Mouse (Mus musculus) forebrain, embryonic 16.5 days (tissue): ENCODE results near the gene Oscp1. TPM values are rescaled to one million over a fixed set of nuclear protein-coding genes. Genes with fewer than 3 reads are reported as not detected.

Experiments used
- ATAC-seq: fragments of 200-750 bp; cut with Nextera tagmentation; 2 replicates; pipeline ENCODE4 v1.8.0; 2017; ENCODE audit warnings: mild to moderate bottlenecking, moderate library complexity
- H3K27ac ChIP-seq: fragments of 300-500 bp; sonication (generic); 2 replicates; pipeline ENCODE4 v1.5.1; 2014; ENCODE audit warnings: low read length, control low read depth
- H3K27me3 ChIP-seq: fragments of 300-500 bp; sonication (generic); replicated peaks from 2 replicates; pipeline ENCODE4 v1.6.1; 2014; ENCODE audit warnings: low read length; ENCODE audit not compliant: control insufficient read depth, insufficient read depth
- H3K36me3 ChIP-seq: fragments of 300-500 bp; sonication (generic); 2 replicates; pipeline ENCODE4 v1.6.1; 2014; ENCODE audit not compliant: control insufficient read depth, insufficient read depth
- H3K4me1 ChIP-seq: fragments of 300-500 bp; sonication (generic); replicated peaks from 2 replicates; pipeline ENCODE4 v1.6.1; 2014; ENCODE audit warnings: low read length; ENCODE audit not compliant: control insufficient read depth, insufficient read depth
- H3K4me2 ChIP-seq: fragments of 300-500 bp; sonication (generic); 2 replicates; pipeline ENCODE4 v1.6.1; 2014; ENCODE audit warnings: mild to moderate bottlenecking, low read length, control low read depth
- H3K4me3 ChIP-seq: fragments of 300-500 bp; sonication (generic); replicated peaks from 2 replicates; pipeline ENCODE4 v1.5.1; 2014; ENCODE audit warnings: mild to moderate bottlenecking, low read length, control low read depth
- H3K9ac ChIP-seq: fragments of 300-500 bp; sonication (generic); replicated peaks from 2 replicates; pipeline ENCODE4 v1.6.1; 2014; ENCODE audit warnings: low read depth, low read length, control low read depth
- H3K9me3 ChIP-seq: fragments of 300-500 bp; sonication (generic); 2 replicates; pipeline ENCODE4 v1.6.1; 2016; ENCODE audit warnings: low read length; ENCODE audit not compliant: control insufficient read depth
- WGBS: fragments of 180-500 bp; shearing (Covaris S2); extraction: QIAGEN DNeasy Blood & Tissue Kit; methylation state at CpG from one replicate; pipeline ENCODE4 v1.1.7; 2014; 5-methylcytosine and 5-hydroxymethylcytosine counted together
- polyA plus RNA-seq: library from polyadenylated mRNA; unstranded; fragments of >200 nt; fragmentation: Nextera tagmentation; extraction: Ambion mirVana; gene quantifications from 2 replicates; pipeline ENCODE4 v1.2.1, GENCODE M21; 2015

The Oscp1 gene
- polyA plus RNA-seq = 30.4 and 33.4 TPM in 2 replicates

DNA sequence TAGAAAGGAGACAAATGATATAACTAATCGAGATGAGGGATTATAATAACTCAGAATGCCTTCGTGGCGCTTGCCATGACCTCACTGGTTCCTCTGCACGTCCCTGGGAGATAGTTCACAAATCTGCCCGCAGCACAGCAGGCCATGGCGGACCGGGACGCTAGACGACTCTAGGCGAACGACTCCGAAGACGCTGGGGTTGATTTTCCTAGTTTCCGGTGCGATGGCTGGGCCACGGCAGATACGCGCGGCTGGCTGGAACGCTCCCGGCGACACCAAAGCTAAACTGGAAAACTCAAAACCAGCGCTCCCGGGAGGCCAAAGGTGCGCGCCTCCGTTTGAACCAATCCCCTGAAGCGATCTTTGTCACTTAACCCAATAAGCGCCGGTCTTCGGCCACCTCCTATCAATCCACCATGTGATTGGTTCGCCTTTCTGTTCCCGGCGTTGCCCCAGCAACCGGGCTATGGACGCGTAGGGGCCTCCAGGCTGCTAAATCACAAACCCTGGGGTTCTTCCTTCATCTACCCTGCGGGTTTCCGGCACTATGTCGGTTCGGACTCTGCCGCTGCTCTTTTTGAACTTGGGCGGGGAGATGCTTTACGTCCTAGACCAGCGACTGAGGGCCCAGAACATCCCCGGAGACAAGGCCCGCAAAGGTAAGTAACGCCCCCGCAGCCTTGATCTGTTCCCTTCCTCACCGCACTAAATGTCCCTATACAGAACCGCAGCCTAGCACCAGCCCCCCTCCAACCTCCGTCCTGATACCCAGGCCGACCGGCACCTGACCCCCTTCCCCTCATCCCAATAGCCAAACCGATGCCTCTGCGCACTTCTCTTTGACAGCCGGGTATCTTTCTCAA is at the start of gene Oscp1:
Gene Oscp1 (plus strand): TSS at position 432 of the 863 bp plus-strand sequence.
- H3K4me3 ChIP-seq = peak within 1 kb of the TSS; percentile 77
- no peaks in the 10 kb centered on the region for H3K9me3 ChIP-seq
- no peaks in the 10 kb centered on the region for H3K27me3 ChIP-seq
- H3K9ac ChIP-seq = peak within 1 kb of the TSS; percentile 80
- H3K4me1 ChIP-seq = peaks cover 15% of the 10 kb centered on the region
- peaks cover 14% of the 10 kb centered on the region for H3K36me3 ChIP-seq
- H3K27ac ChIP-seq = peak within 1 kb of the TSS; percentile 19; the same call in 1 of the 2 replicates
- H3K4me2 ChIP-seq = peak within 1 kb of the TSS; percentile 76
- ATAC-seq = peak; percentile 100
- under 1% methylated on average over 57 of the region's 57 CpGs for WGBS

DNA sequence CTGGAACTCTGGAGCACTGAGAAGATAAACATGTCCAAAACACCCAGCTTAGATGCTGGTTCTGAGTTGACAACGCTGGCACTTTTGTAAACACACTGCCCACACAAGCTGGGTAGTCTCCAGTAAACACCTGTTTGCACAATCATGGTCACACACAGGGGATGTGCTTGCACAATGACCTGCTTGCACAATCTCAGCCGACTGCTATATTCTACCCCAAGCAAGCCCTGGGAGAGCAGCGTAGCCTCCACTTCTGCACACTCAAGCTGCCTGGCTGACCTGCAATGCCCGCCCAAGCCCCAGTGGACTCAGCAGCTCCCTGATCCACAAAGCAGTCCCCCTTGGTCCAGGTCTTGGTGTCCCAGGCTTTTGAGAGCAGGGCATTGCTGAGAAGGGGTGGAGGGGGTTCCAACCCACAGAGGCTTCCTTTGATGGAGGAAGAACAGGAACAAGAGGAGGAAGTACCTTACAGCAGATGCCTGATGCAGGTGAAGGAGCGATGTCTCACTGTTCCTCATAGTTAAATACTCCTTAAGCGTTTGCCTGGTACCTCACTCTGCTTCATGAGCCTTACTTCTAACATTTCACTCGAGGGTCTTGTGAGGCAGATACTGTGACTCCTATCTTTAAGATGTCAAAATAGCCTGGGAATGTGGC is 40.6 kb upstream of the Oscp1 start:
- no peaks in the 10 kb centered on the region for H3K9me3 ChIP-seq
- H3K4me2 ChIP-seq = no peak overlapping the region
- WGBS = 86% methylated on average over 7 of the region's 7 CpGs
- no peak for ATAC-seq
- no peaks in the 10 kb centered on the region for H3K36me3 ChIP-seq
- no peak overlapping the region for H3K27ac ChIP-seq
- no peaks in the 10 kb centered on the region for H3K27me3 ChIP-seq
- no peaks in the 10 kb centered on the region for H3K4me1 ChIP-seq
- H3K9ac ChIP-seq = no peak overlapping the region
- H3K4me3 ChIP-seq = no peak overlapping the region

DNA sequence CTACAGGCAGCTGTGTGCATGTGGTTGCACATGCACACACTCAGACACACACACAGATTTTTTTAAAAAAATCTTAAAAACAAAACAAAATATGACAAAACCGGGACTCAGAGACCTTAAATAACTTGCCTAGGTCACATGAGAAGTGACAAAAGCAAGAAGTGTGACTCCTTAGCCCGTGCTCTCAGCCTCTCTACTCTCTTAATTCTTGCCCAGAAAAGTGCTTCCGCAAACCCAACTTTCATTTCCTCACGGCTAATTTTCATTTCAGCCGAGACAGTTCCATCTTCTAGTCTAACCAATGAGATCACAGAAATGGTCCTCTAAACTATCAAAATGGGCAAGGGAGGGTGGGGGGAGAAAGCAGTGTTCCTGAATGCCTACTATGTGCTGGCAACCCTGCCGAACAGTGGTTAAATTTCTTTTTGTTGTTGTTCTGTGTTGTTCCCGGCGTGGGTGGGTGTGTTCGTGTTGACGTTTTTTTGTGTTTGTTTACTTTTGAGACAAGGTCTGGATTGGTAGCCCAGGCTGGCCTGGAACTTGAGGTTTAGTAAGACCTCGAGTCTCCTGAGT is 39.3 kb upstream of the Oscp1 start:
- H3K27me3 ChIP-seq = no peaks in the 10 kb centered on the region
- no peaks in the 10 kb centered on the region for H3K36me3 ChIP-seq
- no peaks in the 10 kb centered on the region for H3K4me1 ChIP-seq
- no peak overlapping the region for H3K9ac ChIP-seq
- H3K4me2 ChIP-seq = no peak overlapping the region
- 83% methylated on average over 11 of the region's 11 CpGs for WGBS
- no peak overlapping the region for H3K4me3 ChIP-seq
- H3K9me3 ChIP-seq = no peaks in the 10 kb centered on the region
- ATAC-seq = no peak
- no peak overlapping the region for H3K27ac ChIP-seq

DNA sequence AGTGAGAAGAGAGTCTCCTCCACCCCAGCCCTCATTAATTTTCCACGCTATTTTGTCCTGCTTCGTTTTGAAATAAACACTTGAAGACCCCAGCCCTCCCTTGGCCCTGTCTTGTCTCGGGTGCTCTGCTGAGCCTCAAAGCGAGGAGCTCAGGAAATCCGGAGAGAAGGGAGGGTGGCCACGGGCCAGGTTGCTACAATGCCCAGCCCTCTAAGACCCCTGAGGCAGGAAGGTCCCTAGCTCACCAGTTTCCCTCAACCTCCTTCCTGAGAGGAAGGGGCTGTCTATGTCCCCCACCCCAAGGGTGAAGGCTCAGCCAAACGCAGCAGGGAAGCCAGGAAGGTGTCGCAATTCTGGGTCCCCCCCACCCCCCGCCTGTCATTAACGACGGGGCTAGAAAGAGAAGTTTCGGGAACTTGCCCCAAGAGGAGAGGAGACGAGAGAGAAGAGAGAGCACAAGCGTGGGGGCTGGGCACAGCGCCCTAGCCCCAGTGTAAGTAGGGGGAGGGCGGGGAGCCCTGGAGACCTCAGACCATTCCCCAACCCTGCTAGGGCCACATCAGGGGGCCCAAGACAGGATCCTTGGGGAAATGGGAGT is 34.0 kb upstream of the Oscp1 start, which contains the start of gene Csf3r:
Gene Csf3r (plus strand): TSS at position 248 of the 598 bp plus-strand sequence.
- Histone ChIP-seq H3K9ac (no peak within 1 kb of the TSS), H3K9me3 (no peaks in the 10 kb centered on the region), H3K4me3 (no peak within 1 kb of the TSS), H3K4me2 (no peak within 1 kb of the TSS), H3K27ac (no peak within 1 kb of the TSS), H3K36me3 (no peaks in the 10 kb centered on the region), H3K27me3 (no peaks in the 10 kb centered on the region), H3K4me1 (no peaks in the 10 kb centered on the region)
- ATAC-seq = no peak
- 66% methylated on average over 16 of the region's 16 CpGs for WGBS

DNA sequence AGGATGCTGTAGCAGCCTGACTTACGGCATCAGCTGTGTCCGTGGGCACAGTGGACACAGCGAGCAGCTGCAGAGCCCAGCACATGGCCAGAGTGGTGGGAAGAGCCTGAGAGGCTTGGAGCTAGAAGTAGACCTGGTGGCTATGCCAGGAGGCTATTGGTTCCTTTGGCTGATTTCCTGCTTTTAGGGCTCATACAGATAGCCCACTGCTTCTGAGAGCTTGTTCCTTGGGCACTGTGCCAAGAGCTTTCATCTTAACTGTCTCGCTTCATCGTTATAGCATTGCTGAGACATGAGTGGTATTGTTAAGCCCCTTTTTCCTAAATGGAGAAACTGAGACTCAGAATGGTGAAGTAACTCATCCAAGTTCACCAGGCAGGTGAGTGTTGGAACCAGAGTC is 32.6 kb upstream of the Oscp1 start:
- Histone ChIP-seq H3K9me3 (no peaks in the 10 kb centered on the region), H3K4me2 (no peak overlapping the region), H3K27me3 (no peaks in the 10 kb centered on the region), H3K36me3 (no peaks in the 10 kb centered on the region), H3K27ac (no peak overlapping the region), H3K9ac (no peak overlapping the region), H3K4me1 (no peaks in the 10 kb centered on the region), H3K4me3 (no peak overlapping the region)
- ATAC-seq = no peak
- WGBS = 69% methylated on average over 5 of the region's 5 CpGs

DNA sequence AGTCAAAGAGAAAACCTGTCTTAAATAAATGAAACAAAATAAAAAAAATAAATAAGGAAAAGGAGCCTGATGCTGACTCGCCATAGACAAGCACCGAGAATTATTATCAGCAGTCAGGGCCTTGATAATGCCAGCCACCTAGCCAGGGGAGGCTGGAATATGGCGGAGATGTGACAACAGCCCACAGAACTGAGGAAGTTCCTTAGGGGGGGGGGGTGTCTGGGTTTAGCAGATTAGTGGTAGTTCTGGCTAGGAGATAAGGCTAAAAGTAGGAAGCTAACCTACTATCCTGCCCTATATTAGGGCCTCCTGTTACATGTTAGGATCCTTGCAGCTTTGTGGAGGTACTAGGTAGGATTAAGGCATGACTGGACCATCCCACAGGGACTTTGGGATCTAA is 30.4 kb upstream of the Oscp1 start:
- no peaks in the 10 kb centered on the region for H3K36me3 ChIP-seq
- 91% methylated on average over 3 of the region's 3 CpGs for WGBS
- H3K9ac ChIP-seq = no peak overlapping the region
- H3K27me3 ChIP-seq = no peaks in the 10 kb centered on the region
- H3K4me3 ChIP-seq = no peak overlapping the region
- no peak overlapping the region for H3K27ac ChIP-seq
- H3K4me2 ChIP-seq = no peak overlapping the region
- ATAC-seq = no peak
- H3K9me3 ChIP-seq = no peaks in the 10 kb centered on the region
- no peaks in the 10 kb centered on the region for H3K4me1 ChIP-seq

DNA sequence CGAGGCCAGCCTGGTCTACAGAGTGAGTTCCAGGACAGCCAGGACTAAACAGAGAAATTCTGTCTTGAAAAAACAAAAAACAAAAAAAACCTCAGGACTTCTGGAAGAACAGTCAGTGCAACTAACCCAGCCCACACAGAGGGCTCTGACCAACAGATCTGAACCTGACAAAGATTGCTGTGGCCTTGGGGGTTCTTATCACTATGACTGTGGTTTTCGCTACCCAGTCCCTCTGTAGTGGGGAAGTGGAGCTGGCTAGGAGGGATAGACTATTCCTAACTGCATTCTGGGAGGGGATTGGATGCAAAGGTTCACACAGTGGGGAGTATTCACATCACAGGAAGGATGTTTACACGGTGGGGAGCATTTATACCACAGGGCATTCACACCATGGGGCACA is 29.3 kb upstream of the Oscp1 start:
- no peak for ATAC-seq
- no peaks in the 10 kb centered on the region for H3K27me3 ChIP-seq
- H3K4me3 ChIP-seq = no peak overlapping the region
- no peaks in the 10 kb centered on the region for H3K4me1 ChIP-seq
- no peaks in the 10 kb centered on the region for H3K9me3 ChIP-seq
- H3K9ac ChIP-seq = no peak overlapping the region
- H3K27ac ChIP-seq = no peak overlapping the region
- H3K36me3 ChIP-seq = no peaks in the 10 kb centered on the region
- WGBS = 86% methylated on average over 3 of the region's 3 CpGs
- H3K4me2 ChIP-seq = no peak overlapping the region

DNA sequence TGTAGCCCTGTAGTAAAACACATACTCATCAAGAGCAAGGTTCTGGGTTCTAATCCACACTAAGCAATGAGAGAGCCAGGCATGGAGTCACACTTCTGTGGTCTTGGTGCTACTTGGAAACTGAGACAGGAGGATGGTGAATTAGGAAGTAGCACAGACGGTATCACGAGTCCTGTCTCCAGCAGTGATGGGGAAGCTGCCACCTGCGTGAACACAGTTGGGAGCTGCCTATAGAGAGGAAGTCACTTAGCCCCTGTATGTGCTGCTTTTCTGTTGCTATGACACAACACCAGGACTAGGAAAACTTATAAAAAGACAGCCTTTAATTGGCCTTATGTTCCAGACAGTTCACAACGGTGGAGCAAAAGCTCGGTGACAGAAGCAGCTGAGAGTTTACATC is 27.7 kb upstream of the Oscp1 start:
- H3K4me2 ChIP-seq = no peak overlapping the region
- 69% methylated on average over 5 of the region's 5 CpGs for WGBS
- no peaks in the 10 kb centered on the region for H3K36me3 ChIP-seq
- H3K9me3 ChIP-seq = no peaks in the 10 kb centered on the region
- ATAC-seq = no peak
- H3K9ac ChIP-seq = no peak overlapping the region
- H3K4me1 ChIP-seq = no peaks in the 10 kb centered on the region
- H3K27me3 ChIP-seq = no peaks in the 10 kb centered on the region
- no peak overlapping the region for H3K4me3 ChIP-seq
- H3K27ac ChIP-seq = no peak overlapping the region

DNA sequence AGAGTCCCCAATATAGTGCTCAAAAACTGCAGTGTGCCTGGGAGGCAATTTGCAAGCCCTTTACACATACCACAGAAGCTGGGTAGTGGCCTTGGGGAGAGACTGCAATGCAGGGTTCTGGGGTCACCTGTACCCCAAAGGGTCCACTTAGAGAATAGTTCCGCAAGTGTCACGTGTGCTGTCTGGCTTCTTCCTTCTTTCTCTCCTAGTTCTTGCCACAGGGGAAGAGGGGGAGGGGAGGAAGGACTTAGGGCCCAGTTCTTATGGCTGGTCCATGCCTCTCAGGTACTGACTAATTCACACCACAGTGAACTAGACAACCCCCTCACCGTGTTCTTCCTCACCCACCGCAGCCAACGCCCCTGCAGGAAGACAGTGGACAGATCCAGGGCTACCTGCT is 23.0 kb upstream of the Oscp1 start:
- WGBS = 82% methylated on average over 5 of the region's 5 CpGs

More for the DNA sequence above, 23.0 kb upstream of the Oscp1 start:
- no peak for ATAC-seq
- H3K27me3 ChIP-seq = no peaks in the 10 kb centered on the region
- no peak overlapping the region for H3K9ac ChIP-seq
- H3K36me3 ChIP-seq = no peaks in the 10 kb centered on the region
- no peaks in the 10 kb centered on the region for H3K4me1 ChIP-seq
- no peak overlapping the region for H3K4me2 ChIP-seq
- H3K27ac ChIP-seq = no peak overlapping the region
- no peak overlapping the region for H3K4me3 ChIP-seq
- no peaks in the 10 kb centered on the region for H3K9me3 ChIP-seq
